Mouse (Mus musculus): ENCODE data around the gene Tnpo2. TPM values are rescaled to one million over a fixed set of nuclear protein-coding genes. Genes with fewer than 3 reads are reported as not detected.
"Not testable (repeated sequence)": the region's sequence is repeated elsewhere in the genome, so short reads cannot be mapped to it uniquely, and the experiment has no call there.

Gene Tnpo2
- polyA plus RNA-seq, 1 experiment from 2014 or later, result 28.1 TPM

DNA sequence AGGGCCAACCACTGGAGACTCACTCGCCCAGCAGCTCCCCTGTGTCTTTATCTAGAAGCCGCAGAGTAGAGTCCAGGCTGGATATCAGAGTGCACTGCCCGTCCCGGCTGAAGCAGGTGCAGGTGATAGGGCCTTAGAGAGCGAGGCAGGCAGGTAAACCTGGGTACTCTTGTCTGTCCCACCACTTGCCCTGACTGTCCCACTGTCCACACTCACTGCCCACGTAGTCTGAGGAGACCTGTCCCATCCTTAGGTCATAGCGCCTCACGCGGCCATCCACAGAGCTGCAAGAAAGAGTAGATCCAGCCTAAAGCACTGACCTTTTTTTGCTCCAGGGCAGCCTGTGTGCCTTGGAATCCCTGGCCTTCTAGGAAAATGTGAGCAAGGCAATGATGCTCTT lies 39.3 kb downstream of the Tnpo2 start:
- H3K36me3 ChIP-seq, result peaks cover 21% of the 10 kb centered on the region
- 69% methylated on average over 9 of the region's 9 CpGs for WGBS
- no peak overlapping the region for H3K9ac ChIP-seq
- no peak overlapping the region for H3K4me3 ChIP-seq (replicated peaks)
- H3K27me3 ChIP-seq (replicated peaks), result no peaks in the 10 kb centered on the region
- no peaks in the 10 kb centered on the region for H3K9me3 ChIP-seq
- no peak for ATAC-seq
- no peak overlapping the region for H3K4me2 ChIP-seq (replicated peaks)
- 0 out of 2 replicates have a peak, but pooled peaks cover 4% of the 10 kb centered on the region for H3K4me1 ChIP-seq (replicated peaks)
- no peak overlapping the region for H3K27ac ChIP-seq

- H3K36me3 ChIP-seq, result peaks cover 21% of the 10 kb centered on the region
- no peaks in the 10 kb centered on the region for H3K9me3 ChIP-seq
- H3K27me3 ChIP-seq (replicated peaks), result no peaks in the 10 kb centered on the region
- no peak overlapping the region for H3K27ac ChIP-seq
- WGBS, result 2% methylated on average over 2 of the region's 2 CpGs
- no peak overlapping the region for H3K4me3 ChIP-seq (replicated peaks)
- H3K4me1 ChIP-seq (replicated peaks), result peaks cover 10% of the 10 kb centered on the region; the same call in 1 of the 2 replicates
- H3K9ac ChIP-seq, result no peak overlapping the region
- no peak overlapping the region for H3K4me2 ChIP-seq (replicated peaks)
- no peak for ATAC-seq
Observed at GRCm38 (mm10) chr8:85076993-85077392, 40.3 kb downstream of the Tnpo2 start.

GRCm38 (mm10) chr8:85080214-85080531 lies 43.5 kb downstream of the Tnpo2 start:
- Histone ChIP-seq H3K36me3 (peaks cover 12% of the 10 kb centered on the region), H3K9ac (peak overlapping the region; percentile 91), H3K9me3 (no peaks in the 10 kb centered on the region), H3K4me1 (replicated peaks) (peaks cover 19% of the 10 kb centered on the region), H3K4me3 (replicated peaks) (peak overlapping the region; percentile 78), H3K4me2 (replicated peaks) (peak overlapping the region; percentile 94), H3K27ac (peak overlapping the region; percentile 83), H3K27me3 (replicated peaks) (no peaks in the 10 kb centered on the region)
- no peak for ATAC-seq
- under 1% methylated on average over 25 of the region's 25 CpGs for WGBS

GRCm38 (mm10) chr8:85080532-85081215 lies 44.0 kb downstream of the Tnpo2 start, which contains the start of gene Wdr83os:
TSS of gene Wdr83os (plus strand) at chr8:85080740.
- peak; percentile 23 for ATAC-seq
- H3K9me3 ChIP-seq, result no peaks in the 10 kb centered on the region
- no peaks in the 10 kb centered on the region for H3K27me3 ChIP-seq (replicated peaks)
- H3K27ac ChIP-seq, result peak within 1 kb of the TSS; percentile 83
- WGBS, result under 1% methylated on average over 30 of the region's 30 CpGs
- H3K36me3 ChIP-seq, result peaks cover 8% of the 10 kb centered on the region
- H3K4me1 ChIP-seq (replicated peaks), result peaks cover 19% of the 10 kb centered on the region
- peak within 1 kb of the TSS; percentile 94 for H3K4me2 ChIP-seq (replicated peaks)
- peak within 1 kb of the TSS; percentile 91 for H3K9ac ChIP-seq
- H3K4me3 ChIP-seq (replicated peaks), result peak within 1 kb of the TSS; percentile 78

DNA sequence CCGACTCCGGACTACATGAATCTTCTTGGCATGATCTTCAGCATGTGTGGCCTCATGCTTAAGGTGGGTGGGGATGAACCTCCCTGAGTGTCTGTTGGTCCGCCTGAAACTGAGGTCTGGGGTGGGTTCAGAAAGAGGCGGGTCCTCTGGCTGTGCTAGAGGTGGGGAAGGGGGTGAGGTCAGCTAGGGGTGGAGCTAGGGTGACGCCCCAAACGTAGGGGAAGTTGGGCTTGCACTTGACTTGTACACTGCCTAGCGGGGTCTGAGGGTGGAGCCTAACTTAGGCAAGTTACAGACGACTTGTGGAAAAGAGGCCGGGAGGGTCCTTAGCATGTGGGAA lies 44.5 kb downstream of the Tnpo2 start, which contains the start of gene Wdr83:
Wdr83 (minus strand) TSS at position 91 of the 340 bp plus-strand sequence.
- peak within 1 kb of the TSS; percentile 78 for H3K4me3 ChIP-seq (replicated peaks)
- peak within 1 kb of the TSS; percentile 94 for H3K4me2 ChIP-seq (replicated peaks)
- H3K9me3 ChIP-seq, result no peaks in the 10 kb centered on the region
- 1% methylated on average over 9 of the region's 9 CpGs for WGBS
- ATAC-seq, result peak; percentile 69
- H3K9ac ChIP-seq, result peak within 1 kb of the TSS; percentile 91
- peak within 1 kb of the TSS; percentile 83 for H3K27ac ChIP-seq
- peaks cover 7% of the 10 kb centered on the region; the same call in 1 of the 2 replicates for H3K36me3 ChIP-seq
- no peaks in the 10 kb centered on the region for H3K27me3 ChIP-seq (replicated peaks)
- peaks cover 19% of the 10 kb centered on the region for H3K4me1 ChIP-seq (replicated peaks)

DNA sequence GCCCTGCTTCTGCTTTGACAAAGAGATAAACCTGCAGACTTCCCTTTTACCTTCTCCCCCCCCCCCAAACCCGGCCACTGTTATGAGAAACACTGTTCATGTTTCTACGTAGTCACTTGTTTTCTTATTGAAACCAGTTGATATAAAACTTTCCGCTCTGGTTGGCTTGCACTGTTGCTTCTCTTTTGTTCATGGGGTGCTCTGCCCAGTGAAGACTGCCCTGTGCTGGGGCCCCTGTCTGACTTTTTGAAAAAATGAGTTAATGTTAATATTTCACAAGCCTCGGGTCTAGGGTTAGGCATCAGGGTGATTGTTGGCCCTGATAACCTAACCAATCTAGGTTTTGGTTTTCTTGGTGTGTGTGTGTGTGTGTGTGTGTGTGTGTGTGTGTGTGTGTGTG lies 45.5 kb downstream of the Tnpo2 start:
- not testable (repeated sequence) for ATAC-seq; H3K4me2 ChIP-seq (replicated peaks); H3K27me3 ChIP-seq (replicated peaks); H3K9ac ChIP-seq; H3K4me3 ChIP-seq (replicated peaks); H3K27ac ChIP-seq; H3K9me3 ChIP-seq
- H3K4me1 ChIP-seq (replicated peaks), result peaks cover 19% of the 10 kb centered on the region
- peaks cover 14% of the 10 kb centered on the region for H3K36me3 ChIP-seq
- WGBS, result 84% methylated on average over 4 of the region's 4 CpGs

DNA sequence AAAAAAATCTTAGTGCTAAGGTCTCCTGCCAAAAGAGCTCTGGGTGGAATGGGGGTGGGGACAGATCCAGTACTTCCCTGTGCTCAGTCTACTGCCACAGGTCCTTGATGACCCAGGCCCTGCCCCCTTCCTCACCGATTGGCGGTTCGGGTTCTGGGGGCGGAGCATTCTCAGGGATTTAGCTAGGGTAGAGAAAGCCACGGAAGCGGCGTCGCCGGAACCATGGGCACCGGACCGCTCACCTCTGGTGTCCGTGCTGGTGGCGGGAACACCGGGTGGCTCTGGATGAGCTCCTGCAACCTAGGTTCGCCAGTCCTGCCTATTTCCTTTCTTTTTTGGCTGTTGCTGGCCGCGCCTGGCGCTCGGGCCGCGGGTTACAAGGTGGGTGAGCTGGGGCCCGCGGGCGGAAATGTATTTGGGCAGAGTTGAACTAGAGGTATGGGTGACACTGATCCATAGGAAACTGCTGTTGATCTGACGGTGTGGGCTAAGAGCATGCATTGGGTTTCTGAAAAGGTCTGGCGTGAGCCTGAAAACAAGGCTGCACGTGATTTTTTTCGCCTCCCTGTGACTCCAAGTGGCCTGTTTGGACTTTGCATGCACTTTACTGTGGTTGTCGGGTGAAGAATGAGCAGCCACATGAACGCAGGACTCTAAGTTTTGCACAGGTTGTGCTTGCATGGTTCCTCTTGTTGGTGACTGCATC lies 46.5 kb downstream of the Tnpo2 start, which contains the start of gene Man2b1:
Man2b1 (plus strand) TSS at position 163 of the 706 bp plus-strand sequence.
- Histone ChIP-seq H3K9ac (peak within 1 kb of the TSS; percentile 71), H3K27ac (peak within 1 kb of the TSS; percentile 58; the same call in 1 of the 2 replicates), H3K4me3 (replicated peaks) (peak within 1 kb of the TSS; percentile 69), H3K4me2 (replicated peaks) (peak within 1 kb of the TSS; percentile 85), H3K27me3 (replicated peaks) (no peaks in the 10 kb centered on the region), H3K36me3 (peaks cover 24% of the 10 kb centered on the region), H3K4me1 (replicated peaks) (peaks cover 19% of the 10 kb centered on the region), H3K9me3 (no peaks in the 10 kb centered on the region)
- peak; percentile 92 for ATAC-seq
- under 1% methylated on average over 30 of the region's 30 CpGs for WGBS

- H3K9ac ChIP-seq, result no peak overlapping the region
- peaks cover 21% of the 10 kb centered on the region for H3K36me3 ChIP-seq
- H3K4me1 ChIP-seq (replicated peaks), result peaks cover 19% of the 10 kb centered on the region
- H3K27ac ChIP-seq, result no peak overlapping the region
- H3K27me3 ChIP-seq (replicated peaks), result no peaks in the 10 kb centered on the region
- no peak overlapping the region for H3K4me3 ChIP-seq (replicated peaks)
- no peaks in the 10 kb centered on the region for H3K9me3 ChIP-seq
- no peak for ATAC-seq
- 85% methylated on average over 8 of the region's 8 CpGs for WGBS
- peak overlapping the region; percentile 85; the same call in 1 of the 2 replicates for H3K4me2 ChIP-seq (replicated peaks)
Observed at GRCm38 (mm10) chr8:85084633-85085032, 47.9 kb downstream of the Tnpo2 start.

DNA sequence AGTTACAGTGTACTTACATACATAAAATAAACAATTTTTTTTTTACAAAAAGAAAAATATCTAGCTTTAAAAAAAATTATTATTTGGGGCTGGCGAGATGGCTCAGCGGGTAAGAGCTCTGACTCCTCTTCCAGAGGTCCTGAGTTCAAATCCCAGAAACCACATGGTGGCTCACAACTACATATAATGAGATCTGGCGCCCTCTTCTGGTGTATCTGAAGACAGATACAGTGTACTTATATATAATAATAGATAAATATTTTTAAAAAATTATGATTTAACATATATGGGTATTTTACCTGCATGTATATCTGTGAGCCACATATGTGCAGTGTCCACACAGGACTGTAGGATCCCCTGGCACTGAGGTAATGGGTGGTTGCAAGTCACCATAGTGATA lies 49.5 kb downstream of the Tnpo2 start:
- no peak overlapping the region for H3K27ac ChIP-seq
- no peaks in the 10 kb centered on the region for H3K9me3 ChIP-seq
- H3K36me3 ChIP-seq, result peaks cover 21% of the 10 kb centered on the region
- no peak overlapping the region for H3K4me3 ChIP-seq (replicated peaks)
- H3K27me3 ChIP-seq (replicated peaks), result no peaks in the 10 kb centered on the region
- ATAC-seq, result no peak
- WGBS, result 84% methylated on average over 3 of the region's 3 CpGs
- H3K9ac ChIP-seq, result no peak overlapping the region
- no peak overlapping the region for H3K4me2 ChIP-seq (replicated peaks)
- peaks cover 19% of the 10 kb centered on the region for H3K4me1 ChIP-seq (replicated peaks)

GRCm38 (mm10) chr8:85088771-85089170 lies 52.1 kb downstream of the Tnpo2 start:
- WGBS, result 73% methylated on average over 2 of the region's 2 CpGs
- no peak overlapping the region for H3K4me3 ChIP-seq (replicated peaks)
- H3K27me3 ChIP-seq (replicated peaks), result no peaks in the 10 kb centered on the region
- no peak for ATAC-seq
- H3K27ac ChIP-seq, result no peak overlapping the region
- H3K9ac ChIP-seq, result no peak overlapping the region
- no peaks in the 10 kb centered on the region for H3K9me3 ChIP-seq
- no peak overlapping the region for H3K4me2 ChIP-seq (replicated peaks)
- H3K4me1 ChIP-seq (replicated peaks), result peaks cover 6% of the 10 kb centered on the region
- peaks cover 21% of the 10 kb centered on the region for H3K36me3 ChIP-seq

- no peak overlapping the region for H3K9ac ChIP-seq
- H3K27ac ChIP-seq, result no peak overlapping the region
- H3K4me2 ChIP-seq (replicated peaks), result no peak overlapping the region
- H3K36me3 ChIP-seq, result peaks cover 29% of the 10 kb centered on the region
- H3K27me3 ChIP-seq (replicated peaks), result no peaks in the 10 kb centered on the region
- no peaks in the 10 kb centered on the region for H3K9me3 ChIP-seq
- WGBS, result 86% methylated on average over 11 of the region's 11 CpGs
- no peaks in the 10 kb centered on the region for H3K4me1 ChIP-seq (replicated peaks)
- ATAC-seq, result no peak
- H3K4me3 ChIP-seq (replicated peaks), result no peak overlapping the region
Observed at GRCm38 (mm10) chr8:85090856-85091255, 54.1 kb downstream of the Tnpo2 start.

- H3K4me1 ChIP-seq (replicated peaks), result no peaks in the 10 kb centered on the region
- no peak overlapping the region for H3K27ac ChIP-seq
- H3K27me3 ChIP-seq (replicated peaks), result no peaks in the 10 kb centered on the region
- H3K4me2 ChIP-seq (replicated peaks), result no peak overlapping the region
- no peak overlapping the region for H3K9ac ChIP-seq
- no peaks in the 10 kb centered on the region for H3K9me3 ChIP-seq
- peaks cover 33% of the 10 kb centered on the region for H3K36me3 ChIP-seq
- ATAC-seq, result no peak
- 38% methylated on average over 21 of the region's 21 CpGs for WGBS
- no peak overlapping the region for H3K4me3 ChIP-seq (replicated peaks)
Observed at GRCm38 (mm10) chr8:85091526-85092090, 54.9 kb downstream of the Tnpo2 start.
